ENCODE assay signal across 10 mouse cellular contexts in the genomic region with DNA sequence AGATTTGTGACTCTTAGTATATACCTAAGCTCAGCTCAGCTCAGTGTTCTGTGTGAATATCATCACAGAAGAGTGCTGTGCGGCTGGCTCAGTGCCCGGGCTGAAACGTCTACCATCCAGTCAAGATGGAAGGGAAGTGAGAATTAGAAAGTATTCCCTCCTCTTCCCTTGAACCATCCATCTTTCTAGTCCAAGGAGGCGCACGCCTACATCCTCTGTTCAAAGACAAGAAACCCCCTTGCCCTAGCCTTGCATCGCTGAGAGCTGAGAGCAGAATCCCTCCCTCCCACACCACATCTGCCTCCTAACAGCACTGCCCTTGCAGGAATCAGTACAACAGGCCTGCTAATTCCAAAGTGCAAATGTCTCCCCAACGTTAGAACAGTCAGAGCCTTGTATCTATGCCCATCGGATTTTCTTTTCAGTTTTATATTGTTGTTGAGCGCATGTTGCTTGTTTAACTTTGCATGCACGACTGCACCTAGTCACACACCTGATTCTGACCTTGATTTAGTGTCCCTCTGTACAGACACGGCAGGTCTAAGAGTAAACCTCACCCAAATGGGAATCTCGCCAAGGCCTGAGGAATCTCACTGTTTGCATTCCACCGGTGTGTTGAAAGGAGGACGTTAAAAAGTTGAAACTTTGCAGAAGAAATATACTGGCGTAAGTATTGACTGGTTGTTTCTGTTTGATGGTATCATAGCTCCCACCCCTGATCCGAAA.
DNase-seq lines count a peak whose midpoint lies in the region; ATAC-seq and TF ChIP-seq lines count a peak whose summit lies in the region.
"Had no signal": no experiment of that assay in that cellular context is flagged by ENCODE, and none has a peak within 500 bp of the region (broad histone marks: within the 10 kb centered on the region; RNA-seq: fewer than 3 reads in every experiment).

No protein-coding gene starts in this region.

- H3K27me3 ChIP-seq in hindbrain, postnatal 0 days (ENCODE audit: insufficient read depth, low read length): no peaks in the 10 kb centered on the region
- no peaks in the 10 kb centered on the region for H3K27me3 ChIP-seq in hindbrain, embryonic 14.5 days (ENCODE audit: control insufficient read depth, insufficient read depth, low read length)
- no peaks in the 10 kb centered on the region for H3K27me3 ChIP-seq in cerebellum, adult 2 months (ENCODE audit: control insufficient read depth, insufficient read depth, low read length)
- H3K27me3 ChIP-seq: neural tube, embryonic 13.5 days had no signal

- WGBS in hindbrain, postnatal 0 days: 65% methylated on average over 16 of the region's 16 CpGs
- WGBS in hindbrain, embryonic 14.5 days: 72% methylated on average over 16 of the region's 16 CpGs
- WGBS in cerebellum, adult 2 months: 59% methylated on average over 16 of the region's 16 CpGs

- no peak overlapping the region for H3K27ac ChIP-seq in hindbrain, postnatal 0 days
- H3K27ac ChIP-seq in hindbrain, embryonic 14.5 days: no peak overlapping the region
- no peak overlapping the region for H3K27ac ChIP-seq in cerebellum, adult 2 months (ENCODE audit: insufficient read depth, low read length)
- H3K27ac ChIP-seq: neural tube, embryonic 13.5 days had no signal

- no peaks in the 10 kb centered on the region for H3K36me3 ChIP-seq in hindbrain, postnatal 0 days (ENCODE audit: insufficient read depth, low read length)
- no peaks in the 10 kb centered on the region for H3K36me3 ChIP-seq in hindbrain, embryonic 14.5 days (replicated peaks; ENCODE audit: control insufficient read depth, insufficient read depth)
- H3K36me3 ChIP-seq: G1E; neural tube, embryonic 13.5 days had no signal

- H3K4me3 ChIP-seq in hindbrain, postnatal 0 days (ENCODE audit: low read length): no peak overlapping the region
- H3K4me3 ChIP-seq in hindbrain, embryonic 14.5 days (replicated peaks; ENCODE audit: low read length): no peak overlapping the region
- H3K4me3 ChIP-seq in cerebellum, adult 2 months (replicated peaks; ENCODE audit: insufficient read depth, low read depth, low read length): no peak overlapping the region
- H3K4me3 ChIP-seq: neural tube, embryonic 13.5 days had no signal

- no peak for TF ChIP-seq CTCF in hindbrain, postnatal 0 days (IDR thresholded peaks at IDR 0.05; ENCODE audit: low read depth)
- TF ChIP-seq CTCF in cerebellum, adult 2 months (IDR thresholded peaks at IDR 0.05; ENCODE audit: borderline replicate concordance, insufficient read depth, low read depth, low read length): no peak

- no peak overlapping the region for H3K4me2 ChIP-seq in hindbrain, postnatal 0 days (ENCODE audit: low read depth, low read length)
- no peak overlapping the region for H3K4me2 ChIP-seq in hindbrain, embryonic 14.5 days (replicated peaks)
- H3K4me2 ChIP-seq: neural tube, embryonic 13.5 days had no signal

- intact Hi-C loops in left cerebral cortex, postnatal 36 days (cut with DNase I): no loop called here

- DNase-seq in hindbrain, postnatal 0 days (ENCODE audit: low spot score): peak; percentile 33
- no peak for DNase-seq in hindbrain, embryonic 14.5 days (ENCODE audit: low spot score)
- peak; percentile 21 to 73 for DNase-seq in frontal cortex, adult 2 months (ENCODE audit: extremely low spot score in 1 of 2, low spot score in 1 of 2)
- DNase-seq in kidney, adult 8-10 months: peak; percentile 31 to 45
- peak; percentile 48 to 53 for DNase-seq in left cerebral cortex, postnatal 36 days (ENCODE audit: low spot score in 2 of 2)
- peak; percentile 76 for DNase-seq in right cerebral cortex, postnatal 4 days
- no peak for DNase-seq in cerebellum, adult 2 months
- DNase-seq in spleen, postnatal 14 days (ENCODE audit: low spot score in 2 of 2): no peak

- no peaks in the 10 kb centered on the region for H3K4me1 ChIP-seq in hindbrain, postnatal 0 days (ENCODE audit: insufficient read depth, low read length)
- H3K4me1 ChIP-seq in hindbrain, embryonic 14.5 days (replicated peaks; ENCODE audit: control insufficient read depth, insufficient read depth, low read length): no peaks in the 10 kb centered on the region
- H3K4me1 ChIP-seq in cerebellum, adult 2 months (ENCODE audit: control insufficient read depth, insufficient read depth, low read length): no peaks in the 10 kb centered on the region
- H3K4me1 ChIP-seq: neural tube, embryonic 13.5 days had no signal

- no peaks in the 10 kb centered on the region for H3K9me3 ChIP-seq in hindbrain, postnatal 0 days (ENCODE audit: low read length)
- no peaks in the 10 kb centered on the region for H3K9me3 ChIP-seq in hindbrain, embryonic 14.5 days (ENCODE audit: control insufficient read depth, low read length)
- H3K9me3 ChIP-seq: G1E; neural tube, embryonic 13.5 days had no signal

- no peak overlapping the region for H3K9ac ChIP-seq in hindbrain, postnatal 0 days (replicated peaks; ENCODE audit: low read length)
- no peak overlapping the region for H3K9ac ChIP-seq in hindbrain, embryonic 14.5 days
- H3K9ac ChIP-seq: neural tube, embryonic 13.5 days had no signal

- TF ChIP-seq POLR2A in cerebellum, adult 2 months (IDR thresholded peaks at IDR 0.05; ENCODE audit: borderline replicate concordance, insufficient read depth, low read length): no peak

- ATAC-seq in hindbrain, postnatal 0 days: 0 out of 2 replicates have a peak, but pooled peaks have one; percentile 18
- no peak for ATAC-seq in hindbrain, embryonic 14.5 days (ENCODE audit: low FRiP score)

Comparison
In these comparisons a context has a peak if more than half of its experiments do, and no peak if none do; other contexts are left out.
1. DNase-seq: peak in hindbrain, postnatal 0 days (single experiment), frontal cortex, adult 2 months (2 of 2), kidney, adult 8-10 months (2 of 2), left cerebral cortex, postnatal 36 days (2 of 2) and right cerebral cortex, postnatal 4 days (single experiment); none in hindbrain, embryonic 14.5 days (single experiment), cerebellum, adult 2 months (0 of 2) and spleen, postnatal 14 days (0 of 2).